Mouse (Mus musculus) neural tube, embryonic 15.5 days (tissue): ENCODE measurements around the gene Med25. TPM values are rescaled to one million over a fixed set of nuclear protein-coding genes. Genes with fewer than 3 reads are reported as not detected.

Experiments
- ATAC-seq: fragments of 200-750 bp; cut with Nextera tagmentation; 2 replicates; pipeline ENCODE4 v1.8.0; 2017; ENCODE audit warnings: mild to moderate bottlenecking, moderate TSS enrichment, moderate library complexity; ENCODE audit not compliant: low FRiP score
- H3K27ac ChIP-seq: fragments of 300-500 bp; sonication (generic); replicated peaks from 2 replicates; pipeline ENCODE4 v1.5.1; 2015; ENCODE audit warnings: mild to moderate bottlenecking, inconsistent platforms
- H3K27me3 ChIP-seq: fragments of 300-500 bp; sonication (generic); replicated peaks from 2 replicates; pipeline ENCODE4 v1.6.1; 2015; ENCODE audit warnings: inconsistent platforms
- H3K36me3 ChIP-seq: fragments of 300-500 bp; sonication (generic); 2 replicates; pipeline ENCODE4 v1.6.1; 2015; ENCODE audit warnings: inconsistent platforms
- H3K4me1 ChIP-seq: fragments of 300-500 bp; sonication (generic); 2 replicates; pipeline ENCODE4 v1.6.1; 2015; ENCODE audit warnings: inconsistent platforms
- H3K4me2 ChIP-seq: fragments of 300-500 bp; sonication (generic); 2 replicates; pipeline ENCODE4 v1.6.1; 2015; ENCODE audit warnings: inconsistent platforms, mild to moderate bottlenecking, moderate library complexity
- H3K4me3 ChIP-seq: fragments of 300-500 bp; sonication (generic); replicated peaks from 2 replicates; pipeline ENCODE4 v1.5.1; 2015; ENCODE audit warnings: mild to moderate bottlenecking, inconsistent platforms
- H3K9ac ChIP-seq: fragments of 300-500 bp; sonication (generic); replicated peaks from 2 replicates; pipeline ENCODE4 v1.6.1; 2015; ENCODE audit warnings: mild to moderate bottlenecking, inconsistent platforms
- H3K9me3 ChIP-seq: fragments of 300-500 bp; sonication (generic); replicated peaks from 2 replicates; pipeline ENCODE4 v1.6.1; 2016; ENCODE audit warnings: inconsistent platforms
- WGBS: fragments of 180-500 bp; shearing (Covaris S2); methylation state at CpG from one replicate; pipeline ENCODE4 v1.1.7; 2015; ENCODE audit warnings: mixed read lengths; 5-methylcytosine and 5-hydroxymethylcytosine counted together
- polyA plus RNA-seq: library from polyadenylated mRNA; unstranded; fragments of >200 nt; fragmentation: Nextera tagmentation; extraction: Ambion mirVana; gene quantifications from 2 replicates; pipeline ENCODE4 v1.2.1, GENCODE M21; 2015

The Med25 gene
- polyA plus RNA-seq: 136 and 141 TPM in 2 replicates

- peak within 1 kb of the TSS; percentile 71 for H3K4me3 ChIP-seq
- H3K36me3 ChIP-seq: peaks cover 12% of the 10 kb centered on the region; the same call in 1 of the 2 replicates
- peak; percentile 78 for ATAC-seq
- H3K9ac ChIP-seq: peak within 1 kb of the TSS; percentile 81
- H3K27ac ChIP-seq: peak within 1 kb of the TSS; percentile 99
- peaks cover 69% of the 10 kb centered on the region for H3K4me1 ChIP-seq
- no peaks in the 10 kb centered on the region for H3K9me3 ChIP-seq
- no peaks in the 10 kb centered on the region for H3K27me3 ChIP-seq
- WGBS: under 1% methylated on average over 56 of the region's 56 CpGs
- H3K4me2 ChIP-seq: peak within 1 kb of the TSS; percentile 90
These were observed at the start of gene Med25 for GRCm38 (mm10) chr7:44892276-44892921. Med25 (minus strand) TSS chr7:44892712.

GRCm38 (mm10) chr7:44938680-44939079 is 46.2 kb upstream of the Med25 start:
- Histone ChIP-seq H3K9me3 (no peaks in the 10 kb centered on the region), H3K4me3 (no peak overlapping the region), H3K4me1 (no peaks in the 10 kb centered on the region), H3K27me3 (no peaks in the 10 kb centered on the region), H3K4me2 (no peak overlapping the region), H3K36me3 (no peaks in the 10 kb centered on the region), H3K27ac (no peak overlapping the region), H3K9ac (no peak overlapping the region)
- no peak for ATAC-seq
- 91% methylated on average over 4 of the region's 4 CpGs for WGBS

DNA sequence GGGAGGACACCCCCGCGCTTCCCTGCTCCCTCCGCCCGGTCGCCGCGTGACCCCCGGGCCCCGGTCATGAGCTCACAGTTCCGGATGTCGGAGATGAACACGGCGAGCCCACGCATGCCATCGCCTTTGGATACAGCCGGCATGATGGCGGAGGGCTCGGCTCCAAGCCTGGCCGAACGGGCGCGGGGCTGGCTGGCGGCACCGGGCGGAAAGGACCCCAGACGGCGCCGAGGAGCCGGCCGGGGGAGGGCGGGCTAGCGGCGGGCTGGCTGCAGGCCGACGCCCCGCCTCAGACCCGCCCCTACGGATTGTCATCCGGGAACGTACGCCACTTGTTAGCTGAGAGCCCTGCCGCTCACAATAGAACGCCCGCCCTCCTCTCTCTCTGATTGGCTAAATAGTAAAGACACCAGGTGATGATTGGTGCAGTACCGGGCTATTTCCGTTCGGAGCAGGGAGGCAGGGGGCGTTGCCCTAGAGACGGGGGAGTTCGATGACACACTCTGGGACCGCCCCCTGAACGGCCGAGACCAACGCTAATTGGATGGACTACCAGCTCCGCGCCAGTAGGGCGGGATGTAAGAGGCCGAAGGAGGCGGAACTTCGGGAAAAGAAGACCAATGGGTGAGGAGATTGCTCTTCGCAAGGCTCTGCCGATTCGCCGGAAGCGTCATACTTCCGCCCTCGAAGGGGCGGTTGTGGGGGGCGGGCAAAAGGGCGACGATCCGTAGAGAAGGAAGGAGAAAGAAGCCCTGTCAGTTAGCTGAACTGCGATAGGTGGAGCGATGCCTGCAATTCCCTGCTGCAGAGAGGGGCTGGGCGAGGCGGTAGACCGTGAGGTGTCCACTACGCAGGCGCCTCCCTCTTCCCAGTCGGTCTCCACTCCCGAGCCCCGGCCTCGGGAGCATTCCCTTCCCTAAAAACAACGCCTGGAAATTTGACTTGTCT is 37.0 kb upstream of the Med25 start, which contains the start of gene Ap2a1:
Gene Ap2a1 (minus strand): TSS at position 293 of the 948 bp plus-strand sequence.
- ATAC-seq: peak; percentile 99
- H3K4me1 ChIP-seq: peaks cover 29% of the 10 kb centered on the region
- WGBS: under 1% methylated on average over 84 of the region's 84 CpGs

GRCm38 (mm10) chr7:44928570-44928969 is 36.1 kb upstream of the Med25 start:
- no peak for ATAC-seq
- peak overlapping the region; percentile 96 for H3K9ac ChIP-seq

More for the DNA sequence above, 37.0 kb upstream of the Med25 start, which contains the start of gene Ap2a1:
- no peaks in the 10 kb centered on the region for H3K9me3 ChIP-seq
- H3K9ac ChIP-seq: peak within 1 kb of the TSS; percentile 96
- H3K36me3 ChIP-seq: peaks cover 14% of the 10 kb centered on the region
- H3K27ac ChIP-seq: peak within 1 kb of the TSS; percentile 91
- no peaks in the 10 kb centered on the region for H3K27me3 ChIP-seq
- peak within 1 kb of the TSS; percentile 73 for H3K4me2 ChIP-seq
- peak within 1 kb of the TSS; percentile 94 for H3K4me3 ChIP-seq

GRCm38 (mm10) chr7:44925468-44925867 is 33.0 kb upstream of the Med25 start:
- Histone ChIP-seq H3K36me3 (peaks cover 41% of the 10 kb centered on the region), H3K27ac (no peak overlapping the region), H3K4me2 (no peak overlapping the region), H3K4me1 (peaks cover 27% of the 10 kb centered on the region), H3K4me3 (no peak overlapping the region), H3K27me3 (no peaks in the 10 kb centered on the region), H3K9ac (no peak overlapping the region), H3K9me3 (no peaks in the 10 kb centered on the region)
- no peak for ATAC-seq
- 72% methylated on average over 3 of the region's 3 CpGs for WGBS

More at GRCm38 (mm10) chr7:44928570-44928969, 36.1 kb upstream of the Med25 start:
- Histone ChIP-seq H3K36me3 (peaks cover 22% of the 10 kb centered on the region), H3K9me3 (no peaks in the 10 kb centered on the region), H3K27me3 (no peaks in the 10 kb centered on the region), H3K27ac (peak overlapping the region; percentile 86), H3K4me1 (peaks cover 29% of the 10 kb centered on the region), H3K4me3 (peak overlapping the region; percentile 94), H3K4me2 (peak overlapping the region; percentile 73)
- WGBS: 0% methylated on average over 1 of the region's 1 CpGs

DNA sequence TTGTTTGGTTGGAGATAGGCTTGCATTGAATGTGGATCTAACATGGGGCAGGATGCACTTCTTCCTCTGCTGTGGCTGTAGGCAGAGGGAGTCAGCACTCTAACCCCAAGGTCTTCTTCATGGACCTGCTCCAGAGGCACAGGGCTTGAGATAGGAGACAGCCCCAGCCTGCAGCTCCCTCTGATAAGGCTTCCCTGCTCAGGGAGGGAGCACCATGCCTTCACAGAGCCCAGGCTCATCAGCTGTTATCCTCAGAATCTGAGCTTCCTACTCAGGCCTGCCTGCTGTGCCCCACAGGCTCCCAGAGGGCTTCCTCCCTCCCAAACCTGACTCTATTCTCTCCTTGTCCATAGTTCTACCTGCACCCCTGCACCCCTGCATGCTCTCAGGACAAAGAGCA is 30.0 kb upstream of the Med25 start:
- Histone ChIP-seq H3K9me3 (no peaks in the 10 kb centered on the region), H3K4me2 (no peak overlapping the region), H3K4me3 (no peak overlapping the region), H3K27me3 (no peaks in the 10 kb centered on the region), H3K9ac (no peak overlapping the region), H3K27ac (no peak overlapping the region), H3K36me3 (peaks cover 48% of the 10 kb centered on the region), H3K4me1 (peaks cover 11% of the 10 kb centered on the region)
- ATAC-seq: no peak

- ATAC-seq: no peak
- H3K9ac ChIP-seq: no peak overlapping the region
These were observed 26.6 kb upstream of the Med25 start for GRCm38 (mm10) chr7:44919127-44919526.

DNA sequence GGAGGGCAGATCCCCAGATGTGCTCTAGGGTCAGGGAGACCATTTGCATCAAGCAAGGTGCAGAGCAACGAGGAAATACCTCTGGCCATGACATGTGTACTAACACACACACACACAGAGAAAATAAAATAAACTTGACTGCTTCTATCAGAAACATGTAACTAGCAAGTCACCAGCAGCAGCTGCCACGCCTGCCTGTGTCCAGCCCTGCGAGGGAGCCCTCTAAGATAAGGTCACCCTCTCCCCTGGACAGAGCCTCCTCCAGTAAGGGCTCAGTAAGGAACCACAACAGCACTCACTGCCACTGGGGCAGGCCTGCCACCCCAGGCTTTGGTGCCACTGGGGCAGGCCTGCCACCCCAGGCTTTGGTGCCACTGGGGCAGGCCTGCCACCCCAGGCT is 25.7 kb upstream of the Med25 start:
- WGBS: 86% methylated on average over 3 of the region's 3 CpGs
- ATAC-seq: no peak
- no peaks in the 10 kb centered on the region for H3K4me1 ChIP-seq
- H3K4me2 ChIP-seq: no peak overlapping the region
- no peak overlapping the region for H3K9ac ChIP-seq
- peaks cover 53% of the 10 kb centered on the region for H3K36me3 ChIP-seq
- H3K27ac ChIP-seq: no peak overlapping the region
- H3K4me3 ChIP-seq: no peak overlapping the region
- H3K9me3 ChIP-seq: no peaks in the 10 kb centered on the region
- no peaks in the 10 kb centered on the region for H3K27me3 ChIP-seq

More at GRCm38 (mm10) chr7:44919127-44919526, 26.6 kb upstream of the Med25 start:
- WGBS: 91% methylated on average over 5 of the region's 5 CpGs
- Histone ChIP-seq H3K4me2 (no peak overlapping the region), H3K4me1 (no peaks in the 10 kb centered on the region), H3K4me3 (no peak overlapping the region), H3K27ac (no peak overlapping the region), H3K36me3 (peaks cover 52% of the 10 kb centered on the region), H3K9me3 (no peaks in the 10 kb centered on the region), H3K27me3 (no peaks in the 10 kb centered on the region)

DNA sequence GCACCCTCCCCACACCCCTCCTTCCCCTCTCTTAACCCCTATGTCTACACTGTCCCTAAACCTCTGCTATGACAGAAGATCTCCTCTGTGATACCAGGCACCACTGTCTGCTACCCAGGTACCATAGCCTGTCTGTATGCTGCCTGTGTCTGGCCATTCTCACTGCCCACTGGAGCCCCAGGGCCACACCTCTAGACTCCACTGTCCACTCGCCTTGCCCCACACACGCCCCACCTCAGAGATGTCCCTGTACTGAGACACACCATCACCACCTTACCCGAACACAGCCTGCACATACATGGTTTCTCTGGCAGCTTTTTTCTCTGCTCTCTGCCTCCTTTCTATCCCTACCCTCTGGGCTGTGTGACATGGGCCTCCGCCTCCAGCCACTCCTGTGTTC is 24.4 kb upstream of the Med25 start:
- Histone ChIP-seq H3K4me3 (no peak overlapping the region), H3K9me3 (no peaks in the 10 kb centered on the region), H3K4me1 (no peaks in the 10 kb centered on the region), H3K36me3 (peaks cover 52% of the 10 kb centered on the region), H3K27ac (no peak overlapping the region), H3K27me3 (no peaks in the 10 kb centered on the region), H3K4me2 (no peak overlapping the region), H3K9ac (no peak overlapping the region)
- no peak for ATAC-seq
- 88% methylated on average over 4 of the region's 4 CpGs for WGBS

- Histone ChIP-seq H3K36me3 (peaks cover 54% of the 10 kb centered on the region), H3K27ac (no peak overlapping the region), H3K9me3 (no peaks in the 10 kb centered on the region), H3K9ac (no peak overlapping the region), H3K4me3 (no peak overlapping the region), H3K4me2 (no peak overlapping the region), H3K27me3 (no peaks in the 10 kb centered on the region), H3K4me1 (no peaks in the 10 kb centered on the region)
- no peak; the same call in 1 of the 2 replicates for ATAC-seq
- WGBS: 93% methylated on average over 6 of the region's 6 CpGs
These were observed 23.7 kb upstream of the Med25 start for GRCm38 (mm10) chr7:44916191-44916590.

DNA sequence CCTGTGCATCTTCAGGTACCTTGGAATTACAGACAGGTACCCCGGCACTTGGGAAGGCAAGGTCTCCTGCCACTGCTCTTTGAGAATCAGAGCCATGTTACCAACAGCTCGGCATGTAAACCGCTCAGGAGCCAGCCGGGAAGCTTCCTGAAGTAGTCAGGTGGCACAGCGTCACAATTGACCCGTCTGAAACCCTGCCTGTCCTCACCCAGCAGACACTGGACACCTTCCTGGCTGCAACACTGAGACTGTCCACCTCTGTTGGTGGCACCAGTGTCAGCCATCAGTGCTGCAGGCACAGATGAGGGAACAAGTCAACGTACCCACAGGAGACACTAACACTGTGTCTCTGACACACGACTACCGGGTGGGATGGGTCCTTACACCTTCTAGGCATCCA is 22.8 kb upstream of the Med25 start:
- no peaks in the 10 kb centered on the region for H3K9me3 ChIP-seq
- no peaks in the 10 kb centered on the region for H3K4me1 ChIP-seq
- H3K36me3 ChIP-seq: peaks cover 63% of the 10 kb centered on the region
- no peaks in the 10 kb centered on the region for H3K27me3 ChIP-seq
- H3K27ac ChIP-seq: no peak overlapping the region
- no peak overlapping the region for H3K4me2 ChIP-seq
- 94% methylated on average over 9 of the region's 9 CpGs for WGBS
- no peak overlapping the region for H3K4me3 ChIP-seq
- no peak for ATAC-seq
- H3K9ac ChIP-seq: no peak overlapping the region
